Mouse (Mus musculus) intestine, embryonic 14.5 days (tissue): ENCODE measurements around the gene Agpat3. TPM values are rescaled to one million over a fixed set of nuclear protein-coding genes. Genes with fewer than 3 reads are reported as not detected.

Source experiments
- ATAC-seq: fragments of 200-750 bp; cut with Nextera tagmentation; replicated peaks from 2 replicates; pipeline ENCODE4 v1.8.0; 2017; ENCODE audit warnings: low read depth, moderate number of reproducible peaks, moderate TSS enrichment, moderate library complexity; ENCODE audit not compliant: low FRiP score, low TSS enrichment
- DNase-seq: peaks from one replicate; pipeline ENCODE4 v3.0.0-alpha.2; 2018; ENCODE audit warnings: low spot score
- H3K27ac ChIP-seq: fragments of 300-500 bp; sonication (generic); 2 replicates; pipeline ENCODE4 v1.5.1; 2014; ENCODE audit warnings: low read depth, mild to moderate bottlenecking, control low read depth
- H3K27me3 ChIP-seq: fragments of 300-500 bp; sonication (generic); replicated peaks from 2 replicates; pipeline ENCODE4 v1.6.1; 2014; ENCODE audit warnings: low read length, control low read depth; ENCODE audit not compliant: control insufficient read depth, insufficient read depth
- H3K36me3 ChIP-seq: fragments of 300-500 bp; sonication (generic); 2 replicates; pipeline ENCODE4 v1.6.1; 2014; ENCODE audit warnings: low read length, control low read depth; ENCODE audit not compliant: control insufficient read depth, insufficient read depth
- H3K4me1 ChIP-seq: fragments of 300-500 bp; sonication (generic); replicated peaks from 2 replicates; pipeline ENCODE4 v1.6.1; 2014; ENCODE audit warnings: low read length, control low read depth, mixed read lengths; ENCODE audit not compliant: control insufficient read depth, insufficient read depth
- H3K4me2 ChIP-seq: fragments of 300-500 bp; sonication (generic); 2 replicates; pipeline ENCODE4 v1.6.1; 2014; ENCODE audit warnings: low read length
- H3K4me3 ChIP-seq: fragments of 300-500 bp; sonication (generic); 2 replicates; pipeline ENCODE4 v1.5.1; 2014; ENCODE audit warnings: low read depth, low read length, control low read depth, mixed read lengths
- H3K9ac ChIP-seq: fragments of 300-500 bp; sonication (generic); 2 replicates; pipeline ENCODE4 v1.6.1; 2014; ENCODE audit warnings: mild to moderate bottlenecking, low read length
- H3K9me3 ChIP-seq: fragments of 300-500 bp; sonication (generic); 2 replicates; pipeline ENCODE4 v1.6.1; 2016; ENCODE audit warnings: low read length, control low read depth; ENCODE audit not compliant: control insufficient read depth
- WGBS: fragments of 180-500 bp; shearing (Covaris S2); extraction: QIAGEN DNeasy Blood & Tissue Kit; methylation state at CpG from one replicate; pipeline ENCODE4 v1.1.7; 2014; 5-methylcytosine and 5-hydroxymethylcytosine counted together
- polyA plus RNA-seq: library from polyadenylated mRNA; unstranded; fragments of >200 nt; fragmentation: Nextera tagmentation; extraction: Ambion mirVana; gene quantifications from 2 replicates; pipeline ENCODE4 v1.2.1, GENCODE M21; 2014

Gene Agpat3
- polyA plus RNA-seq, 1 experiment from 2014 or later, result 59.2 TPM

GRCm38 (mm10) chr10:78355931-78356593, 3.8 kb upstream of the Agpat3 start:
- H3K9ac ChIP-seq, result no peak overlapping the region
- ATAC-seq (no peak), DNase-seq (no peak)
- H3K27me3 ChIP-seq, result no peaks in the 10 kb centered on the region
- no peak overlapping the region for H3K4me3 ChIP-seq
- WGBS, result 77% methylated on average over 1 of the region's 1 CpGs
- no peak overlapping the region for H3K4me2 ChIP-seq
- H3K9me3 ChIP-seq, result no peaks in the 10 kb centered on the region
- H3K4me1 ChIP-seq, result peaks cover 8% of the 10 kb centered on the region; the same call in 1 of the 2 replicates
- H3K27ac ChIP-seq, result no peak overlapping the region
- H3K36me3 ChIP-seq, result no peaks in the 10 kb centered on the region

DNA sequence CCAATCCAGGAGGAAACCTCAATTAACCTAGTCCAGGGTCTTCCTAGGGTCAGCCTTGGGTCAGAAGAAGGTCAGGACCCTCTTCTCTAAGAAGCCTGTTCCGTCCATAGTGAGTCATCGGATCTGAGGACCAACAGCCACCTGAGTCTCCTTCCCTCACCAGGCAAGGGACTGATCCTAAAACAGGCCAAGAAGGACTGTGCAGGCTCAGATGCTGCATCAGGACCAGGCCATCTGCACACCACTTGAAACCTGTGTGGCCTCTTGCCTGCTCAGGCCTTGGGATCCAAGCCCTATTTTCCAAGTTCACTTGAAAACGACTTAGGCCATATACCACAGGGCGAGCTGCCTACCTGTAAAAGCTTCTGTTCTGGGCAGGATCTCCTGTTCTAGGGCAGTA, 907 bp upstream of the Agpat3 start:
- H3K4me3 ChIP-seq, result no peak overlapping the region
- 71% methylated on average over 4 of the region's 4 CpGs for WGBS

DNA sequence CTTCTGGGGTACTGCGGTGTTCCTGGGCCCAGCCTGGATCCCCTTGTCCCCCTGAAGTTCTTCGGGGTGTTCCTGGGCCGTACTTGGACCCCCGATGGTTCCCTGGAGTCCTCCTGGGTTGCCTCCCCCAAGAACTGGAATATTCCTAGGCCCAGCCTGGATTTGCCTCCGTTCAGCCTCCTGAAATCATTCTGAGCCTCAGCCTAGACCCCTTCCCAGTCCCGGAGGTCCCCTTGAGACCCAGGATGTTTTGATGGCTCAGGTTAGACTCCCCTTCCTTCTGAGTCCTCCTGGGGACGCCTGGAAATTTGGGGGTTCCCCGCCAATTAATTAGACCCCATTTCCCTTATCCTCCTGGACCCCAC, 359 bp upstream of the Agpat3 start:
- peak overlapping the region; percentile 96 for H3K9ac ChIP-seq
- H3K4me3 ChIP-seq, result peak overlapping the region; percentile 83
- H3K4me1 ChIP-seq, result peaks cover 21% of the 10 kb centered on the region; the same call in 1 of the 2 replicates
- no peak; the same call in 1 of the 2 replicates for ATAC-seq
- H3K27ac ChIP-seq, result 0 out of 2 replicates have a peak overlapping the region, but pooled peaks have one; percentile 57
- DNase-seq, result no peak
- H3K27me3 ChIP-seq, result no peaks in the 10 kb centered on the region
- no peaks in the 10 kb centered on the region for H3K9me3 ChIP-seq
- peak overlapping the region; percentile 64 for H3K4me2 ChIP-seq
- 22% methylated on average over 8 of the region's 8 CpGs for WGBS
- no peaks in the 10 kb centered on the region for H3K36me3 ChIP-seq

More for the DNA sequence above, 907 bp upstream of the Agpat3 start:
- no peaks in the 10 kb centered on the region for H3K36me3 ChIP-seq
- ATAC-seq (no peak), DNase-seq (no peak)
- no peaks in the 10 kb centered on the region for H3K9me3 ChIP-seq
- H3K4me1 ChIP-seq, result peaks cover 21% of the 10 kb centered on the region; the same call in 1 of the 2 replicates
- H3K27me3 ChIP-seq, result no peaks in the 10 kb centered on the region
- no peak overlapping the region for H3K4me2 ChIP-seq
- no peak overlapping the region for H3K9ac ChIP-seq
- no peak overlapping the region for H3K27ac ChIP-seq

- ATAC-seq (no peak), DNase-seq (no peak)
- Histone ChIP-seq H3K4me3 (peak overlapping the region; percentile 83), H3K27me3 (no peaks in the 10 kb centered on the region), H3K9me3 (no peaks in the 10 kb centered on the region), H3K9ac (peak overlapping the region; percentile 96), H3K4me1 (peaks cover 21% of the 10 kb centered on the region; the same call in 1 of the 2 replicates), H3K36me3 (no peaks in the 10 kb centered on the region), H3K4me2 (peak overlapping the region; percentile 64), H3K27ac (peak overlapping the region; percentile 57)
- 2% methylated on average over 13 of the region's 13 CpGs for WGBS
These were observed 764 bp downstream of the Agpat3 start for GRCm38 (mm10) chr10:78351564-78351886.

GRCm38 (mm10) chr10:78350796-78351556, 1.3 kb downstream of the Agpat3 start:
- ATAC-seq (no peak), DNase-seq (no peak)
- Histone ChIP-seq H3K9ac (peak overlapping the region; percentile 96), H3K4me3 (peak overlapping the region; percentile 83), H3K9me3 (no peaks in the 10 kb centered on the region), H3K27me3 (no peaks in the 10 kb centered on the region), H3K36me3 (no peaks in the 10 kb centered on the region), H3K27ac (no peak overlapping the region), H3K4me1 (peaks cover 21% of the 10 kb centered on the region; the same call in 1 of the 2 replicates), H3K4me2 (peak overlapping the region; percentile 64)
- 37% methylated on average over 6 of the region's 6 CpGs for WGBS

- H3K4me3 ChIP-seq, result no peak overlapping the region
These were observed 2.7 kb downstream of the Agpat3 start for GRCm38 (mm10) chr10:78349464-78350165.

DNA sequence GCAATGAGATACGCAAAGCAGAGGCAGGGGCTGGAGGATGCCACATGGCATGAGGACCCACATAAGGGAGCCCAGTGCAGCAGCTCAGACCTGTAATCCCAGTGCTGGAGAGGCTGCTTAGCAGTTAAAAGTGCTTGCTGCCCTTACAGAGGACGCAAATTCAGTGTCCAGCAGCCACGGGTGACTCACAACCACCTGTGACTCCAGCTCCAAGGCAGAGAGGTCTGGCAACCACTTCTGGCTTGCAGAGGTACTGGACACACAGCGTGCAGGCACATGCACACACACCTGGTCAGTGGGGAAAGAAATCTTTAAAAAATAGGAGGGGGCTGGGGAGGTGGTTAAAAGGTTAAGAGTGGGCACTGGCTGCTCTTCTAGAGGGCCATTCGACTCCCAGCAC, 4.1 kb downstream of the Agpat3 start:
- Histone ChIP-seq H3K4me1 (peaks cover 21% of the 10 kb centered on the region; the same call in 1 of the 2 replicates), H3K36me3 (no peaks in the 10 kb centered on the region), H3K9me3 (no peaks in the 10 kb centered on the region), H3K4me2 (no peak overlapping the region), H3K9ac (no peak overlapping the region), H3K27me3 (no peaks in the 10 kb centered on the region), H3K4me3 (no peak overlapping the region), H3K27ac (no peak overlapping the region)
- no peak for DNase-seq
- ATAC-seq, result no peak
- 88% methylated on average over 5 of the region's 5 CpGs for WGBS

More at GRCm38 (mm10) chr10:78349464-78350165, 2.7 kb downstream of the Agpat3 start:
- Histone ChIP-seq H3K4me1 (peaks cover 21% of the 10 kb centered on the region; the same call in 1 of the 2 replicates), H3K27ac (no peak overlapping the region), H3K9ac (no peak overlapping the region), H3K27me3 (no peaks in the 10 kb centered on the region), H3K9me3 (no peaks in the 10 kb centered on the region), H3K4me2 (peak overlapping the region; percentile 18), H3K36me3 (no peaks in the 10 kb centered on the region)
- WGBS, result 65% methylated on average over 15 of the region's 15 CpGs
- no peak for ATAC-seq
- no peak for DNase-seq

GRCm38 (mm10) chr10:78347486-78347885, 4.8 kb downstream of the Agpat3 start:
- no peak overlapping the region for H3K27ac ChIP-seq
- peaks cover 15% of the 10 kb centered on the region; the same call in 1 of the 2 replicates for H3K4me1 ChIP-seq
- no peaks in the 10 kb centered on the region for H3K27me3 ChIP-seq
- no peak overlapping the region for H3K4me2 ChIP-seq
- no peaks in the 10 kb centered on the region for H3K36me3 ChIP-seq
- WGBS, result 83% methylated on average over 6 of the region's 6 CpGs
- no peaks in the 10 kb centered on the region for H3K9me3 ChIP-seq
- ATAC-seq, result no peak
- H3K4me3 ChIP-seq, result no peak overlapping the region
- H3K9ac ChIP-seq, result no peak overlapping the region
- DNase-seq, result no peak
